Mouse (Mus musculus): ENCODE results near the gene Mrgprg. TPM values are rescaled to one million over a fixed set of nuclear protein-coding genes. Genes with fewer than 3 reads are reported as not detected.

Gene Mrgprg
- polyA plus RNA-seq (2017; shearing (Covaris generic)): not detected

DNA sequence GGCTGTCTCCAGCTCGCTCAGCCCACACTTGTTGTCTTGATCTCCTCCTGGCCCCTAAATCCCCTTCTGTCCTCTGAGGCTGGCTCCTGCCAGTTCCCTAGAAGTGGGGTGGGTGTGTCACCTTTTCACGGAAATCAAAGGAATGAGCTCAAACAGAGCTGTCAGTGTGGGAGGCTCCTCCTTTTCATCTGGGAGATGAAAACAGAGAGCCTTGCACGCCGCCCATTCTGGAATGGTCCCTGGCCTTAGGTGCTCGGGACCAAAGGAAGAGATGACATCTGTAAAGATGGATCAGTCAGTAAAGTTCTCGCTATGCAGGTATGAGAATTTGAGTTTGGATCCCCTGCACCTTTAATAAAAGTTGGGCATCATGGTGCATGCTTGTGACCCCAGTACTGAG is at the start of gene Mrgprg:
Mrgprg (minus strand) TSS at position 101 of the 400 bp plus-strand sequence.

DNA sequence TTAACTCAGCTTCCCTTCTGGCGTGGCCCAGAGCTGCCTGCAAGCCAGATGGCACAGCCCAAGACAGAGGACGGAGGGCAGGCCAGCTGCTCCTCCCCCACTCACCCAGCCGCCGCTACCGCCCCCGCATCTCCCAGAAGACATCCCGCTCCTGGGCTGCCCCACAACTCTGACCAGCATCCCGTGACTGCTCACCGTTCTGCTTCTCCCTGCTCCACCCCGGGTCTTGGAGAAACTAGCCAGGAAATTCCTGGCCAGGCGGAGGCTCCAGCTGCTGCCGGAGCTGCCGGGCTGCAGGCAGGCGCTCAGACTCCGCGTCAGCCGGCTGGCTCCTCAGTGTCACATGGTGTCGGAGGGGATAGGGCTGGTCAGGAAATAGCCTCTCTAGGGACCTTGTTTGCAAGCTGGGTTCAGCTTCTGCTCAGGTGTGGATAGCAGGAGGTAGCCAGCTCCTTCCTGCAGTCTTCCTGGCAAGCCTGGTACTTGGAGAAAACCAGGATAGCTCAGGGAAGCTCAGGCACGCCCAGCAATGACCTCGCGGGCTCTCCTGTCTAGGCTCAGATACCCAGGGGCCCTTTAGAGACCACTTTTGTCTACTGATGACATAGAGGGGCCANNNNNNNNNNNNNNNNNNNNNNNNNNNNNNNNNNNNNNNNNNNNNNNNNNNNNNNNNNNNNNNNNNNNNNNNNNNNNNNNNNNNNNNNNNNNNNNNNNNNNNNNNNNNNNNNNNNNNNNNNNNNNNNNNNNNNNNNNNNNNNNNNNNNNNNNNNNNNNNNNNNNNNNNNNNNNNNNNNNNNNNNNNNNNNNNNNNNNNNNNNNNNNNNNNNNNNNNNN is 17.4 kb upstream of the Mrgprg start, which contains the start of gene Mrgpre:
Mrgpre (minus strand) TSS at position 505 of the 834 bp plus-strand sequence.

DNA sequence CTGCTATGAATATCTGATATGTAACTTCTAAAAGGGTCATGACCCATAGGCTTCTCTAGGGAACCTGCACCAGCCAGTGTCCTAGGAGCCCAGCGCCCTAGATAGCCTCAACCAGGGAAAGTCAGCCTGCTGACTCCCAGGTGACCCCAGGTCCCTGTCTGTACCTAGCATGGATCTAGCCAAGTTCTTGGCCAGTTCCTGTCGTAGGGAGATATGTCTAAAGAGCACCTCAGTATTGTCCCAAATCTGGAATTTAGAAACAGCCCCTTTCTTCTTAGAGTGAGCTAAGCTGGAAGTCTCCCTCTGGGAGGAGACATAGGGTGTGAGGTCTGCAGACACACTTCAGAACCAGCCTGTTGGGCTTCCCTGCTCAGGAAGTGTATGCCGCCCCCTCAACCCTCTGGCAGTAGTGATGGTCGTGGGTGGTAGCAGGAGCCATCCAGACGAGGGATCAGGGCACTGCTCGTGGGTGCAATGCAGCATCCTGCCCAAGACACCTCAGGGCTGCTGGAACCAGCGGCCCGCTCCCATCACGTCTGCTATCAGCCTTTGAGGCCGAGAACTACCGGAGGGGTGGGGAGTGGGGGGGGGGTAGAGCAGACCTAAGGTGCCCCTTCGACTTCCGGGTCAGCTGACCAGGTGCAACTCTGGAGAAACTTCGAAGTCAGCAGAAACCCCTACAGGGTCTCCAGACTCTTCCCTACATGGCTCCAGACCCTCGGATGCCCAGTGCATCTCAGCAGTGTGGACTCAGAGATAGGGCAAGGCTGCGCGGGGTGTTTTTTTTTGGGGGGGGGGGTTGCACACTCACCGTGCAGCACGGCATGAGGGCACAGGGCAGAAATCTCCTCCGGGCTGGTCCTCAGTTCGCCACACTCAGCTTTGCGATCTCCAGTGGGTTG is 10.4 kb downstream of the Mrgprg start, which contains the start of gene Osbpl5:
Osbpl5 (minus strand) TSS at position 861 of the 902 bp plus-strand sequence.

Other genes starting within 250 kb of the Mrgprg start
- 363 TPM for gene Nap1l4, start 217.9 kb downstream of the Mrgprg start, polyA plus RNA-seq (2017; shearing (Covaris generic))
- gene Cars, start 166.9 kb downstream of the Mrgprg start, polyA plus RNA-seq (2017; shearing (Covaris generic)): 55.5 TPM
- 38.9 TPM for gene Tnfrsf26, start 138.3 kb downstream of the Mrgprg start, polyA plus RNA-seq (2017; shearing (Covaris generic))
- gene Tnfrsf22, start 117.3 kb downstream of the Mrgprg start, polyA plus RNA-seq (2017; shearing (Covaris generic)): 15.9 TPM
- gene Tnfrsf23, start 81.1 kb downstream of the Mrgprg start, polyA plus RNA-seq (2017; shearing (Covaris generic)): 9.6 TPM
- gene Osbpl5, start 10.0 kb downstream of the Mrgprg start, polyA plus RNA-seq (2017; shearing (Covaris generic)): 16.6 TPM
- gene Mrgpre, start 17.5 kb upstream of the Mrgprg start, polyA plus RNA-seq (2017; shearing (Covaris generic)): 0.45 TPM
- 15.8 TPM for gene Nadsyn1, start 55.9 kb upstream of the Mrgprg start, polyA plus RNA-seq (2017; shearing (Covaris generic))
- gene Dhcr7, start 56.2 kb upstream of the Mrgprg start, polyA plus RNA-seq (2017; shearing (Covaris generic)): 25.7 TPM
- not detected for gene Gm498, start 99.8 kb upstream of the Mrgprg start, polyA plus RNA-seq (2017; shearing (Covaris generic))
- gene Shank2, start 234.9 kb upstream of the Mrgprg start, polyA plus RNA-seq (2017; shearing (Covaris generic)): not detected

Data from naive thymus-derived CD4-positive, alpha-beta T cell, adult 5 months (primary cell).